Mouse (Mus musculus) spleen, adult 2 months (tissue): ENCODE data around the gene Capn7.

Experiments used
- CTCF ChIP-seq: fragments of 200-500 bp; IDR thresholded peaks from 2 replicates; pipeline ENCODE4 v1.5.1; 2011; ENCODE audit warnings: mild to moderate bottlenecking, inconsistent platforms; ENCODE audit not compliant: insufficient read depth, insufficient read length, insufficient replicate concordance; ENCODE audit errors: extremely low read depth
- POLR2A ChIP-seq: fragments of 200-500 bp; IDR thresholded peaks from 2 replicates; pipeline ENCODE4 v1.6.1; 2011; ENCODE audit warnings: low read depth, low read length, inconsistent platforms

DNA sequence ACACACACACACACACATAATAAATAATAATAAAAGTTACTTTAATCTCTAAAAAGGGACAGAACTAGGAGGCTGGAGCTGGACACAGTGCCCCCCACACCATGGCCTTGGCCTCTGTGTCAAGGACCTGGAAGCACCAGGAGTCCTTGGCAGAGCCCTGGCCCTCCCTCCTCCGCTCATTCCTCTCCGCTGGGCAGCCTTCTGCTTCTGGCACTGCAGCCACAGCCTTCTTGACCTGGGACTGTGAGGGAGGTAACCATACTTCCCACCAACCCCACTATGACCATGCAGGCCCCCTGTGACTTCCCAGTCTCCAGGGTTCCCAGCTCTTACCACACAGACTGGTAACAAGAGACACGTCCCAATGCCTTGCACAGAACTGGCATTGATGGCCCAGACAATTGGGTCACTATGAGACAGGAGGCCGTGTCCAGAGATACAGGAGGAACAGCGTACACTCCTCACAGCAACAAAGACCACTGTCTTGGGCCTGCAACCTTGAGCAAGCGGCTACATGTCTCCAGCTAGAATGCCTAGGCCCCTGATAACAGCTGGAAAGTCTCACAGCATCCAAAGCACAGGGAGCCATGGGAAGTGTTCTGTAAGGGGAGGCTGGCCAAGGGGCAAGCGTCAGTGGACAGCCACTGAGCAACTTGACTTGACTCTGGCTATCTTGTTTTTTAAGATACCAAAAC is 57.6 kb downstream of the Capn7 start:
- no peak for TF ChIP-seq CTCF
- TF ChIP-seq POLR2A, result no peak
